Mouse (Mus musculus): ENCODE measurements around the gene Mdh2.

Gene Mdh2

GRCm38 (mm10) chr5:135778471-135779445 is at the start of gene Mdh2:
TSS of gene Mdh2 (plus strand) at chr5:135778480.
- DNase-seq (ENCODE audit: low spot score): peak; percentile 100

GRCm38 (mm10) chr5:135729351-135729750 is 48.9 kb upstream of the Mdh2 start:
- DNase-seq (ENCODE audit: low spot score): no peak

GRCm38 (mm10) chr5:135730278-135730677 is 48.0 kb upstream of the Mdh2 start:
- no peak for DNase-seq (ENCODE audit: low spot score)

- no peak for DNase-seq (ENCODE audit: low spot score)
Measured at GRCm38 (mm10) chr5:135730916-135731315, 47.4 kb upstream of the Mdh2 start.

GRCm38 (mm10) chr5:135731322-135731721 is 47.0 kb upstream of the Mdh2 start:
- DNase-seq (ENCODE audit: low spot score): no peak

- peak; percentile 23 for DNase-seq (ENCODE audit: low spot score)
Measured at GRCm38 (mm10) chr5:135733071-135733470, 45.2 kb upstream of the Mdh2 start.

- DNase-seq (ENCODE audit: low spot score): no peak
Measured at GRCm38 (mm10) chr5:135734057-135734680, 44.1 kb upstream of the Mdh2 start.

GRCm38 (mm10) chr5:135735741-135736140 is 42.5 kb upstream of the Mdh2 start:
- DNase-seq (ENCODE audit: low spot score): no peak

- no peak for DNase-seq (ENCODE audit: low spot score)
Measured at GRCm38 (mm10) chr5:135736544-135736943, 41.7 kb upstream of the Mdh2 start.

GRCm38 (mm10) chr5:135737154-135737553 is 41.1 kb upstream of the Mdh2 start:
- no peak for DNase-seq (ENCODE audit: low spot score)

- DNase-seq (ENCODE audit: low spot score): no peak
Measured at GRCm38 (mm10) chr5:135738266-135738665, 40.0 kb upstream of the Mdh2 start.

GRCm38 (mm10) chr5:135742156-135742555 is 36.1 kb upstream of the Mdh2 start:
- DNase-seq (ENCODE audit: low spot score): no peak

GRCm38 (mm10) chr5:135742941-135743740 is 35.1 kb upstream of the Mdh2 start:
- peak; percentile 42 for DNase-seq (ENCODE audit: low spot score)

- peak; percentile 98 for DNase-seq (ENCODE audit: low spot score)
Measured at GRCm38 (mm10) chr5:135743741-135744609, 34.3 kb upstream of the Mdh2 start, which contains the start of gene Tmem120a. TSS of gene Tmem120a (minus strand) at chr5:135744448.

GRCm38 (mm10) chr5:135744742-135745141 is 33.5 kb upstream of the Mdh2 start:
- DNase-seq (ENCODE audit: low spot score): no peak

GRCm38 (mm10) chr5:135751041-135751440 is 27.2 kb upstream of the Mdh2 start:
- DNase-seq (ENCODE audit: low spot score): no peak

- DNase-seq (ENCODE audit: low spot score): no peak
Measured at GRCm38 (mm10) chr5:135751595-135751994, 26.7 kb upstream of the Mdh2 start.

- no peak for DNase-seq (ENCODE audit: low spot score)
Measured at GRCm38 (mm10) chr5:135761881-135762280, 16.4 kb upstream of the Mdh2 start.

- peak; percentile 57 for DNase-seq (ENCODE audit: low spot score)
Measured at GRCm38 (mm10) chr5:135763526-135763925, 14.8 kb upstream of the Mdh2 start.

GRCm38 (mm10) chr5:135764971-135765370 is 13.3 kb upstream of the Mdh2 start:
- DNase-seq (ENCODE audit: low spot score): no peak

- peak; percentile 45 for DNase-seq (ENCODE audit: low spot score)
Measured at GRCm38 (mm10) chr5:135772519-135772918, 5.8 kb upstream of the Mdh2 start.
